Mouse (Mus musculus) Muller cell, postnatal 12 days (primary cell): ENCODE measurements at regions not wholly inside any gene's neighbourhood (a gene's known extent, or its start where the extent isn't known, plus 50 kb on each side); places are given as distances from the start of the nearest gene placed in this dataset.

Source experiments
- DNase-seq: peaks from one replicate; pipeline ENCODE4 v3.0.0-alpha.2; 2015; ENCODE audit errors: inconsistent ontology term

GRCm38 (mm10) chr3:13336152-13336551 lies 1144.3 kb upstream of the Slc7a12 start:
- no peak for DNase-seq

GRCm38 (mm10) chr3:13386148-13386547 lies 1094.3 kb upstream of the Slc7a12 start:
- peak; percentile 65 for DNase-seq
